Mouse (Mus musculus): ENCODE results near the gene Hist2h4. TPM values are rescaled to one million over a fixed set of nuclear protein-coding genes. Genes with fewer than 3 reads are reported as not detected.
"Not testable (repeated sequence)": the region's sequence is repeated elsewhere in the genome, so short reads cannot be mapped to it uniquely, and the experiment has no call there.

Hist2h4 gene
- polyA plus RNA-seq, 1 experiment: 3.3 TPM

- DNase-seq (ENCODE audit: extremely low spot score in 1 of 2, low spot score in 1 of 2): no peak
Measured at GRCm38 (mm10) chr3:96226695-96227648, 36.1 kb downstream of the Hist2h4 start.

GRCm38 (mm10) chr3:96225421-96225820, 37.7 kb downstream of the Hist2h4 start:
- DNase-seq (ENCODE audit: extremely low spot score in 1 of 2, low spot score in 1 of 2): no peak

GRCm38 (mm10) chr3:96222774-96223173, 40.3 kb downstream of the Hist2h4 start:
- DNase-seq (ENCODE audit: extremely low spot score in 1 of 2, low spot score in 1 of 2): no peak

DNA sequence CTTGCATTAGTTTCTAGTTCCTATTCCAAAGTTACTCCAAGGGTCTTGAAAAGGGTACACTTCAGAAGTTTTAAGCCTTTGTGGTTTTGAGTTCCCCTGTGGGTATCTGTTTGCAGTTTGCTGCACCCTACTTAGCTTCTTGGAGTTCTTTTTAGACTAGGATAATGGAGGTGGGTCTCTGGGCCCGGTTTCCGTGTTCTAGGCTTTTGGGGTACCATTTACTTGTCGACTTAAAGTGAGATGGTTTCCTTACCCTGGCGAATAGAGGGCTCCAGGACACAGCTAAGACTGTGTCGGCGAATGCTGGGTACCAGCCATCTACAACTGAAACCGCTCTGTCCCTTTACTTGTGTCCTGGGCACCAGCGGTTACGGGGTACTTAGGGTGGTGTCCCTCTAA, 41.5 kb downstream of the Hist2h4 start:
- DNase-seq (ENCODE audit: extremely low spot score in 1 of 2, low spot score in 1 of 2): no peak

- DNase-seq (ENCODE audit: extremely low spot score in 1 of 2, low spot score in 1 of 2): peak; percentile 88 to 92
Measured at GRCm38 (mm10) chr3:96220765-96221639, 42.1 kb downstream of the Hist2h4 start, which contains the start of the genes Hist2h2ac and Hist2h2be. Gene Hist2h2ac, minus strand, starts transcription at chr3:96220880. Gene Hist2h2be, plus strand, starts transcription at chr3:96221119.

DNA sequence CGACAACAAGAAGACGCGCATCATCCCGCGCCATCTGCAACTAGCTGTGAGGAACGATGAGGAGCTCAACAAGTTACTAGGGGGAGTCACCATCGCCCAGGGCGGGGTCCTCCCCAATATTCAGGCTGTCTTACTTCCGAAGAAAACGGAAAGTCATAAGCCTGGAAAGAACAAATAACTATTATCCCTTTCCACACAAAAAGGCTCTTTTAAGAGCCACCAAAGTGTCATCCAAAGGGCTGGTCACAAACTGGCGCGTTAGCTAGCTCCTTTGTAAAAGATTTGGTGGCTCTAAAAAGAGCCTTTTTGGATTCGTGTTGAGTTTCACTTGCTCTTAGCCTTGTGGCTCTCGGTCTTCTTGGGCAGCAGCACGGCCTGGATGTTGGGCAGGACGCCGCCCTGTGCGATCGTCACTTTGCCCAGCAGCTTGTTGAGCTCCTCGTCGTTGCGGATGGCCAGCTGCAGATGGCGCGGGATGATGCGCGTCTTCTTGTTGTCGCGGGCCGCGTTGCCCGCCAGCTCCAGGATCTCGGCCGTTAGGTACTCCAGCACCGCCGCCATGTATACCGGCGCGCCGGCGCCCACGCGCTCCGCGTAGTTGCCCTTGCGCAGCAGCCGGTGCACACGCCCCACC, 42.9 kb downstream of the Hist2h4 start:
- DNase-seq (ENCODE audit: extremely low spot score in 1 of 2, low spot score in 1 of 2): not testable (repeated sequence)

DNA sequence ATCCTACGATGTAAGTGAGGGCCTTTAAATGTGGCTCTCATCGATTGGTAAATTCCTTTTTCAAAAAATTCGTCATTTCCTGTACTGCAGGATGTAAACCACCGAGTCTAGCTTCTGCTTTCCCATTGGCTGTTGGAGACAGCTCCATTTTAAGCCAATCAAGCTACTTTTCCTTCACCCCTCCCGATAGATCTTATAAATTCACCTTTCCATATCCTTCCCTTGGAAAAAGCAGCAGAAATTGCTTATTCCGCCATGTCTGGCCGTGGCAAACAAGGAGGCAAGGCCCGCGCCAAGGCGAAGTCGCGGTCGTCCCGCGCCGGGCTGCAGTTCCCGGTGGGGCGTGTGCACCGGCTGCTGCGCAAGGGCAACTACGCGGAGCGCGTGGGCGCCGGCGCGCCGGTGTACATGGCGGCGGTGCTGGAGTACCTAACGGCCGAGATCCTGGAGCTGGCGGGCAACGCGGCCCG, 43.4 kb downstream of the Hist2h4 start, which contains the start of the genes Bola1 and Hist2h2ab:
Bola1 (minus strand) TSS at position 49 of the 470 bp plus-strand sequence.
Hist2h2ab (plus strand) TSS at position 205 of the 470 bp plus-strand sequence.
- DNase-seq (ENCODE audit: extremely low spot score in 1 of 2, low spot score in 1 of 2): peak; percentile 86 to 89

DNA sequence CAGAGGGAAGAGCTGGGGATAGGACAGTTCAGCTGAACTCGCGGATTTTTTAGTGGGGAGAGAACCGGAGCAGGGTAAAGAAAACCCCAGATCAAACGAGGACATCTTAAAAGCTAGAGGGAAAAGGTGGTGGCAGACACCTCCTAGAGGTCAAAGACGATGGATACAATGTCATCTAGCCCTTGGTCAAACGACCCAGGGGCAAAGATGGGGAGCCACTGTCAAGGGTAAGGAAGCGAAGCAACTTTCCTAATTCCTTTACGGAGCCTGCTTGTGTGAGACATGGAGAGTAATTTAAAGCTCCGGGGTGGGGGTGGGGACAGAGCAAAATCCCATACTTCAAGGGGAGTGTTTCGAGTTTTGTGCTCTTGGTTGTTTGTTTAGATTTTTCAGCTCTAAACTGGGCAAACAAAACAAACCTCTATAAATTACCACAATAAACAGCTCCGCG, 43.9 kb downstream of the Hist2h4 start:
- no peak for DNase-seq (ENCODE audit: extremely low spot score in 1 of 2, low spot score in 1 of 2)

Other genes starting within 250 kb of the Hist2h4 start
- 32.7 and 33.0 TPM in 2 replicates for gene Vps45, start 204.8 kb downstream of the Hist2h4 start, polyA plus RNA-seq (2012; rRNA removed)
- gene Otud7b, start 158.8 kb downstream of the Hist2h4 start, polyA plus RNA-seq (2012; rRNA removed): 16.2 and 17.6 TPM in 2 replicates
- 21.3 and 25.7 TPM in 2 replicates for gene Mtmr11, start 101.3 kb downstream of the Hist2h4 start, polyA plus RNA-seq (2012; rRNA removed)
- 56.5 and 61.5 TPM in 2 replicates for gene Sf3b4, start 91.0 kb downstream of the Hist2h4 start, polyA plus RNA-seq (2012; rRNA removed)
- gene Sv2a, start 82.2 kb downstream of the Hist2h4 start, polyA plus RNA-seq (2012; rRNA removed): 309 and 315 TPM in 2 replicates
- gene Bola1, start 43.6 kb downstream of the Hist2h4 start, polyA plus RNA-seq (2012; rRNA removed): 34.8 and 36.6 TPM in 2 replicates
- gene Hist2h2ab, start 43.4 kb downstream of the Hist2h4 start, polyA plus RNA-seq (2012; rRNA removed): 0.71 and 2.0 TPM in 2 replicates
- gene Hist2h2ac, start 42.4 kb downstream of the Hist2h4 start, polyA plus RNA-seq (2012; rRNA removed): 0.80 and 1.9 TPM in 2 replicates
- gene Hist2h2be, start 42.2 kb downstream of the Hist2h4 start, polyA plus RNA-seq (2012; rRNA removed): 10.5 and 12.2 TPM in 2 replicates
- 14.1 and 17.1 TPM in 2 replicates for gene Hist2h3c2, start 24.2 kb downstream of the Hist2h4 start, polyA plus RNA-seq (2012; rRNA removed)
- gene Hist2h2aa2, start 23.0 kb downstream of the Hist2h4 start, polyA plus RNA-seq (2012; rRNA removed): 6.9 TPM in 1 of 2 replicates, not detected in the other
- 146 and 222 TPM in 2 replicates for gene Hist2h2aa1, start 17.8 kb downstream of the Hist2h4 start, polyA plus RNA-seq (2012; rRNA removed)
- not detected in 2 replicates for gene Hist2h3c1, start 16.6 kb downstream of the Hist2h4 start, polyA plus RNA-seq (2012; rRNA removed)
- 7.3 and 8.1 TPM in 2 replicates for gene Hist2h3b, start 5.3 kb upstream of the Hist2h4 start, polyA plus RNA-seq (2012; rRNA removed)
- gene Hist2h2bb, start 6.4 kb upstream of the Hist2h4 start, polyA plus RNA-seq (2012; rRNA removed): 1.3 and 2.0 TPM in 2 replicates
- 3.0 and 4.8 TPM in 2 replicates for gene Fcgr1, start 30.7 kb upstream of the Hist2h4 start, polyA plus RNA-seq (2012; rRNA removed)
- not detected in 2 replicates for gene BC107364, start 189.0 kb upstream of the Hist2h4 start, polyA plus RNA-seq (2012; rRNA removed)